9 mouse cellular contexts compared by ENCODE assay signal in the genomic region with DNA sequence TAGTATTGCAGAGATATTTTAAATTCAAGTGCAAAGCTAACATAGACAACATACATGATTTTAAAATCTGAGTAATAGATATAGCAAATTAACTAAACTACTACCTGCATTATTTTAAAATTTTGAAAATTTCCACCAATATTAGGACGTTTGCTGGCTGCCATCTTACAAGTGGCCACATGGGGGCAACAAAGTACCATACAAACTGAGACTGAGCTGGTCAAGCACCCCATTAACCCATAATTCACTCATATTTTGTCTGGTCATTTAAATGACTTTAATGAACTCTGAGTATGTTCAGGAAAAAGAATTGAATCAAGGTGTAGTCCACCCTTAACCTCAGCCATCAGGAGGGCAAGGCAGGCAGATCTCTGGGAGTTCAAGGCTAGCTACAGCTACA. TPM values are rescaled to one million over a fixed set of nuclear protein-coding genes. Genes with fewer than 3 reads are reported as not detected.
DNase-seq lines count a peak whose midpoint lies in the region; ATAC-seq and TF ChIP-seq lines count a peak whose summit lies in the region.
"Had no signal": no experiment of that assay in that cellular context is flagged by ENCODE, and none has a peak within 500 bp of the region (broad histone marks: within the 10 kb centered on the region; RNA-seq: fewer than 3 reads in every experiment).

No protein-coding gene starts in this region.

- no peak overlapping the region for H3K9ac ChIP-seq in neural tube, embryonic 15.5 days (replicated peaks)

- H3K4me1 ChIP-seq in neural tube, embryonic 15.5 days = peaks cover 10% of the 10 kb centered on the region

- no peaks in the 10 kb centered on the region for H3K9me3 ChIP-seq in neural tube, embryonic 15.5 days (replicated peaks)

- intact Hi-C loops in left cerebral cortex, postnatal 4 days (cut with DNase I) = loop anchor here (5.0 kb wide), 2 partner anchors 247 to 302 kb away; a partner anchor contains a TSS

- no peak overlapping the region for H3K4me2 ChIP-seq in neural tube, embryonic 15.5 days

- H3K36me3 ChIP-seq in neural tube, embryonic 15.5 days = no peaks in the 10 kb centered on the region

- WGBS in neural tube, embryonic 15.5 days = 0% methylated on average over 1 of the region's 1 CpGs

- no peak for TF ChIP-seq POLR2A in brain, embryonic 14.5 days (IDR thresholded peaks at IDR 0.05; ENCODE audit: borderline replicate concordance, extremely low read depth, insufficient read depth, insufficient read length, poor library complexity, severe bottlenecking)

- H3K27ac ChIP-seq in neural tube, embryonic 15.5 days (replicated peaks) = no peak overlapping the region
- H3K27ac ChIP-seq: macrophage had no signal

- 0 out of 2 replicates have a peak, but pooled peaks cover 4% of the 10 kb centered on the region for H3K27me3 ChIP-seq in neural tube, embryonic 15.5 days (replicated peaks)

- no peak for ATAC-seq in cerebellum, adult (ENCODE audit: insufficient number of reproducible peaks, low FRiP score, low TSS enrichment)
- ATAC-seq in neural tube, embryonic 15.5 days (ENCODE audit: low FRiP score) = no peak

- DNase-seq in cerebellum, adult 11 months = peak; percentile 61
- DNase-seq in neural tube, embryonic 10.5 days (ENCODE audit: extremely low spot score, low spot score) = peak; percentile 62
- peak; percentile 71 for DNase-seq in brain, embryonic 14.5 days (ENCODE audit: low read depth)
- DNase-seq in forelimb bud, embryonic 11.5 days (ENCODE audit: low read depth, low spot score) = peak; percentile 48
- peak; percentile 64 for DNase-seq in left cerebral cortex, postnatal 4 days
- peak; percentile 61 for DNase-seq in right cerebral cortex, postnatal 4 days

- H3K4me3 ChIP-seq in neural tube, embryonic 15.5 days (replicated peaks) = no peak overlapping the region

- TF ChIP-seq CTCF in brain, embryonic 14.5 days (IDR thresholded peaks at IDR 0.05; ENCODE audit: borderline replicate concordance, extremely low read depth, insufficient read depth, insufficient read length) = peak; percentile 80

RNA-seq across cellular contexts. Expression of a gene that starts 3.9 kb away (rescaled TPM):
- polyA plus RNA-seq in neural tube, embryonic 15.5 days (2015; fragmentation: Nextera tagmentation; extraction: Ambion mirVana) = 13.9 and 19.4 TPM in 2 replicates
- 5.1 and 5.6 TPM in 2 replicates for polyA plus RNA-seq in brain, embryonic 14.5 days (2012; rRNA removed)
- total RNA-seq in left cerebral cortex, postnatal 4 days (2021) = 10 to 100 TPM in 1 of 2 experiments, 1 to 10 TPM in 1; 9.4 to 10.5 TPM
